Mouse (Mus musculus): ENCODE measurements around the gene Gm49403. TPM values are rescaled to one million over a fixed set of nuclear protein-coding genes. Genes with fewer than 3 reads are reported as not detected.

Gene Gm49403
- polyA plus RNA-seq, 1 experiment from 2014 or later: not detected

- Histone ChIP-seq H3K4me2 (no peak overlapping the region), H3K4me1 (peaks cover 22% of the 10 kb centered on the region), H3K9ac (no peak overlapping the region), H3K27ac (no peak overlapping the region), H3K27me3 (replicated peaks) (no peaks in the 10 kb centered on the region), H3K36me3 (replicated peaks) (peaks cover 15% of the 10 kb centered on the region; the same call in 1 of the 2 replicates), H3K9me3 (no peaks in the 10 kb centered on the region), H3K4me3 (no peak overlapping the region)
- WGBS: 100% methylated on average over 2 of the region's 2 CpGs
- ATAC-seq (replicated peaks): no peak
Measured at GRCm38 (mm10) chr19:8926766-8927165, 43.0 kb downstream of the Gm49403 start.

- Histone ChIP-seq H3K9me3 (no peaks in the 10 kb centered on the region), H3K4me3 (no peak overlapping the region), H3K4me2 (no peak overlapping the region), H3K27me3 (replicated peaks) (no peaks in the 10 kb centered on the region), H3K27ac (no peak overlapping the region), H3K4me1 (peaks cover 18% of the 10 kb centered on the region), H3K9ac (no peak overlapping the region), H3K36me3 (replicated peaks) (peaks cover 14% of the 10 kb centered on the region; the same call in 1 of the 2 replicates)
- WGBS: 89% methylated on average over 12 of the region's 12 CpGs
- ATAC-seq (replicated peaks): no peak
Measured at GRCm38 (mm10) chr19:8927891-8928525, 44.3 kb downstream of the Gm49403 start.

GRCm38 (mm10) chr19:8928689-8929223 lies 45.0 kb downstream of the Gm49403 start:
- peak overlapping the region; percentile 81 for H3K4me2 ChIP-seq
- H3K9me3 ChIP-seq: no peaks in the 10 kb centered on the region
- peak overlapping the region; percentile 52 for H3K4me3 ChIP-seq
- 16% methylated on average over 16 of the region's 16 CpGs for WGBS
- H3K4me1 ChIP-seq: peaks cover 18% of the 10 kb centered on the region
- ATAC-seq (replicated peaks): peak; percentile 50
- H3K27me3 ChIP-seq (replicated peaks): no peaks in the 10 kb centered on the region
- H3K36me3 ChIP-seq (replicated peaks): peaks cover 12% of the 10 kb centered on the region; the same call in 1 of the 2 replicates
- no peak overlapping the region for H3K27ac ChIP-seq
- peak overlapping the region; percentile 58 for H3K9ac ChIP-seq

GRCm38 (mm10) chr19:8929224-8930088 lies 45.7 kb downstream of the Gm49403 start, which contains the start of the genes Rom1 and Eml3:
Gene Rom1 (minus strand): TSS chr19:8929356.
Gene Eml3 (plus strand): TSS chr19:8929552.
- H3K36me3 ChIP-seq (replicated peaks): peaks cover 12% of the 10 kb centered on the region; the same call in 1 of the 2 replicates
- WGBS: under 1% methylated on average over 56 of the region's 74 CpGs

GRCm38 (mm10) chr19:8930117-8930516 lies 46.4 kb downstream of the Gm49403 start:
- H3K27ac ChIP-seq: no peak overlapping the region
- peak overlapping the region; percentile 58 for H3K9ac ChIP-seq
- H3K4me3 ChIP-seq: peak overlapping the region; percentile 52
- ATAC-seq (replicated peaks): no peak
- no peaks in the 10 kb centered on the region for H3K9me3 ChIP-seq
- WGBS: 18% methylated on average over 11 of the region's 11 CpGs
- H3K27me3 ChIP-seq (replicated peaks): no peaks in the 10 kb centered on the region
- H3K4me2 ChIP-seq: peak overlapping the region; percentile 81
- H3K36me3 ChIP-seq (replicated peaks): peaks cover 12% of the 10 kb centered on the region; the same call in 1 of the 2 replicates
- H3K4me1 ChIP-seq: peaks cover 18% of the 10 kb centered on the region

More at GRCm38 (mm10) chr19:8929224-8930088, 45.7 kb downstream of the Gm49403 start, which contains the start of the genes Rom1 and Eml3:
- peak within 1 kb of the TSS; percentile 58 for H3K9ac ChIP-seq
- H3K4me3 ChIP-seq: peak within 1 kb of the TSS; percentile 52
- H3K4me1 ChIP-seq: peaks cover 18% of the 10 kb centered on the region
- H3K9me3 ChIP-seq: no peaks in the 10 kb centered on the region
- H3K27me3 ChIP-seq (replicated peaks): no peaks in the 10 kb centered on the region
- peak within 1 kb of the TSS; percentile 81 for H3K4me2 ChIP-seq
- H3K27ac ChIP-seq: peak within 1 kb of the TSS; percentile 17
- ATAC-seq (replicated peaks): peak; percentile 55

- Histone ChIP-seq H3K27ac (no peak overlapping the region), H3K4me2 (no peak overlapping the region), H3K27me3 (replicated peaks) (no peaks in the 10 kb centered on the region), H3K4me1 (peaks cover 18% of the 10 kb centered on the region), H3K9ac (no peak overlapping the region), H3K36me3 (replicated peaks) (peaks cover 7% of the 10 kb centered on the region; the same call in 1 of the 2 replicates), H3K4me3 (no peak overlapping the region), H3K9me3 (no peaks in the 10 kb centered on the region)
- WGBS: 82% methylated on average over 7 of the region's 7 CpGs
- ATAC-seq (replicated peaks): no peak
Measured at GRCm38 (mm10) chr19:8930771-8931170, 47.0 kb downstream of the Gm49403 start.

GRCm38 (mm10) chr19:8936736-8937135 lies 53.0 kb downstream of the Gm49403 start:
- ATAC-seq (replicated peaks): no peak
- Histone ChIP-seq H3K4me3 (no peak overlapping the region), H3K4me2 (no peak overlapping the region), H3K36me3 (replicated peaks) (no peaks in the 10 kb centered on the region), H3K4me1 (peaks cover 11% of the 10 kb centered on the region; the same call in 1 of the 2 replicates), H3K27me3 (replicated peaks) (no peaks in the 10 kb centered on the region), H3K27ac (no peak overlapping the region), H3K9ac (no peak overlapping the region), H3K9me3 (no peaks in the 10 kb centered on the region)
- 88% methylated on average over 2 of the region's 2 CpGs for WGBS

Small RNA genes within 50 kb of the gene (microRNA-seq; reads per million reads assigned to microRNA genes)
- not detected for gene Mir5136

Other genes starting within 250 kb of the Gm49403 start
- 0.81 and 0.86 TPM in 2 replicates for gene Chrm1, start 220.1 kb upstream of the Gm49403 start, polyA plus RNA-seq (2015; fragmentation: Nextera tagmentation; extraction: Ambion mirVana)
- gene Slc3a2, start 160.6 kb upstream of the Gm49403 start, polyA plus RNA-seq (2015; fragmentation: Nextera tagmentation; extraction: Ambion mirVana): 165 and 174 TPM in 2 replicates
- 100.0 and 103 TPM in 2 replicates for gene Wdr74, start 148.1 kb upstream of the Gm49403 start, polyA plus RNA-seq (2015; fragmentation: Nextera tagmentation; extraction: Ambion mirVana)
- 1.5 and 1.7 TPM in 2 replicates for gene 1700092M07Rik, start 143.2 kb upstream of the Gm49403 start, polyA plus RNA-seq (2015; fragmentation: Nextera tagmentation; extraction: Ambion mirVana)
- gene Stx5a, start 142.5 kb upstream of the Gm49403 start, polyA plus RNA-seq (2015; fragmentation: Nextera tagmentation; extraction: Ambion mirVana): 121 and 123 TPM in 2 replicates
- gene Nxf1, start 126.9 kb upstream of the Gm49403 start, polyA plus RNA-seq (2015; fragmentation: Nextera tagmentation; extraction: Ambion mirVana): 161 and 171 TPM in 2 replicates
- gene Tmem223, start 112.9 kb upstream of the Gm49403 start, polyA plus RNA-seq (2015; fragmentation: Nextera tagmentation; extraction: Ambion mirVana): 212 and 213 TPM in 2 replicates
- 27.1 and 31.8 TPM in 2 replicates for gene Tmem179b, start 109.5 kb upstream of the Gm49403 start, polyA plus RNA-seq (2015; fragmentation: Nextera tagmentation; extraction: Ambion mirVana)
- gene Taf6l, start 97.5 kb upstream of the Gm49403 start, polyA plus RNA-seq (2015; fragmentation: Nextera tagmentation; extraction: Ambion mirVana): 32.6 and 34.0 TPM in 2 replicates
- 129 and 132 TPM in 2 replicates for gene Polr2g, start 85.4 kb upstream of the Gm49403 start, polyA plus RNA-seq (2015; fragmentation: Nextera tagmentation; extraction: Ambion mirVana)
- 8.4 and 8.7 TPM in 2 replicates for gene Zbtb3, start 81.4 kb upstream of the Gm49403 start, polyA plus RNA-seq (2015; fragmentation: Nextera tagmentation; extraction: Ambion mirVana)
- 59.8 and 60.4 TPM in 2 replicates for gene Ttc9c, start 64.6 kb upstream of the Gm49403 start, polyA plus RNA-seq (2015; fragmentation: Nextera tagmentation; extraction: Ambion mirVana)
- gene Hnrnpul2, start 63.9 kb upstream of the Gm49403 start, polyA plus RNA-seq (2015; fragmentation: Nextera tagmentation; extraction: Ambion mirVana): 6.6 and 6.7 TPM in 2 replicates
- gene AC129217.1, start 54.2 kb upstream of the Gm49403 start, polyA plus RNA-seq (2015; fragmentation: Nextera tagmentation; extraction: Ambion mirVana): not detected in 2 replicates
- 100 and 105 TPM in 2 replicates for gene Bscl2, start 46.5 kb upstream of the Gm49403 start, polyA plus RNA-seq (2015; fragmentation: Nextera tagmentation; extraction: Ambion mirVana)
- 479 and 483 TPM in 2 replicates for gene Gng3, start 44.7 kb upstream of the Gm49403 start, polyA plus RNA-seq (2015; fragmentation: Nextera tagmentation; extraction: Ambion mirVana)
- gene Lrrn4cl, start 33.2 kb upstream of the Gm49403 start, polyA plus RNA-seq (2015; fragmentation: Nextera tagmentation; extraction: Ambion mirVana): 1.1 and 1.4 TPM in 2 replicates
- gene Ubxn1, start 12.4 kb upstream of the Gm49403 start, polyA plus RNA-seq (2015; fragmentation: Nextera tagmentation; extraction: Ambion mirVana): 138 and 142 TPM in 2 replicates
- gene Uqcc3, start 3.0 kb upstream of the Gm49403 start, polyA plus RNA-seq (2015; fragmentation: Nextera tagmentation; extraction: Ambion mirVana): 61.4 and 62.7 TPM in 2 replicates
- gene Lbhd1, start 198 bp upstream of the Gm49403 start, polyA plus RNA-seq (2015; fragmentation: Nextera tagmentation; extraction: Ambion mirVana): 36.5 and 37.7 TPM in 2 replicates
- 40.2 and 44.3 TPM in 2 replicates for gene 1810009A15Rik, start 4.9 kb downstream of the Gm49403 start, polyA plus RNA-seq (2015; fragmentation: Nextera tagmentation; extraction: Ambion mirVana)
- gene Gm49416, start 5.0 kb downstream of the Gm49403 start, polyA plus RNA-seq (2015; fragmentation: Nextera tagmentation; extraction: Ambion mirVana): not detected in 2 replicates
- gene Ints5, start 9.1 kb downstream of the Gm49403 start, polyA plus RNA-seq (2015; fragmentation: Nextera tagmentation; extraction: Ambion mirVana): 36.4 and 38.4 TPM in 2 replicates
- 88.8 and 90.7 TPM in 2 replicates for gene Ganab, start 14.1 kb downstream of the Gm49403 start, polyA plus RNA-seq (2015; fragmentation: Nextera tagmentation; extraction: Ambion mirVana)
- gene B3gat3, start 36.4 kb downstream of the Gm49403 start, polyA plus RNA-seq (2015; fragmentation: Nextera tagmentation; extraction: Ambion mirVana): 96.1 and 96.6 TPM in 2 replicates
- 1.9 and 2.4 TPM in 2 replicates for gene Rom1, start 45.4 kb downstream of the Gm49403 start, polyA plus RNA-seq (2015; fragmentation: Nextera tagmentation; extraction: Ambion mirVana)
- 10.5 and 13.4 TPM in 2 replicates for gene Eml3, start 45.6 kb downstream of the Gm49403 start, polyA plus RNA-seq (2015; fragmentation: Nextera tagmentation; extraction: Ambion mirVana)
- 119 and 121 TPM in 2 replicates for gene Mta2, start 57.9 kb downstream of the Gm49403 start, polyA plus RNA-seq (2015; fragmentation: Nextera tagmentation; extraction: Ambion mirVana)
- 27.5 and 30.5 TPM in 2 replicates for gene Tut1, start 69.9 kb downstream of the Gm49403 start, polyA plus RNA-seq (2015; fragmentation: Nextera tagmentation; extraction: Ambion mirVana)
- 287 and 295 TPM in 2 replicates for gene Eef1g, start 83.1 kb downstream of the Gm49403 start, polyA plus RNA-seq (2015; fragmentation: Nextera tagmentation; extraction: Ambion mirVana)
- 4.9 and 5.9 TPM in 2 replicates for gene Ahnak, start 105.4 kb downstream of the Gm49403 start, polyA plus RNA-seq (2015; fragmentation: Nextera tagmentation; extraction: Ambion mirVana)
- not detected in 2 replicates for gene Scgb1a1, start 204.0 kb downstream of the Gm49403 start, polyA plus RNA-seq (2015; fragmentation: Nextera tagmentation; extraction: Ambion mirVana)